Mouse (Mus musculus) CD4-positive, CD25-positive, alpha-beta regulatory T cell, adult 4 months (primary cell): ENCODE results near the gene Eps8l1. TPM values are rescaled to one million over a fixed set of nuclear protein-coding genes. Genes with fewer than 3 reads are reported as not detected.

ENCODE experiments used
- ATAC-seq: one replicate; pipeline ENCODE4 v1.8.0; 2017
- polyA plus RNA-seq, 2 experiments: library from polyadenylated mRNA; unstranded; fragments of 100-300 nt; shearing (Covaris generic); gene quantifications; one replicate each; pipeline ENCODE4 v1.2.1; 2017

Eps8l1 gene
- polyA plus RNA-seq, 2 experiments from 2014 or later, result 6.5 to 14.5 TPM

- no peak for ATAC-seq
Observed at GRCm38 (mm10) chr7:4478796-4479291, 18.4 kb downstream of the Eps8l1 start.

- peak; percentile 78 for ATAC-seq
Observed at GRCm38 (mm10) chr7:4479674-4480073, 19.2 kb downstream of the Eps8l1 start.

- ATAC-seq, result no peak
Observed at GRCm38 (mm10) chr7:4482281-4482680, 21.8 kb downstream of the Eps8l1 start.

- no peak for ATAC-seq
Observed at GRCm38 (mm10) chr7:4491308-4491707, 30.8 kb downstream of the Eps8l1 start.

GRCm38 (mm10) chr7:4492284-4493224 is 32.1 kb downstream of the Eps8l1 start:
- peak; percentile 98 for ATAC-seq

GRCm38 (mm10) chr7:4493991-4494390 is 33.5 kb downstream of the Eps8l1 start:
- no peak for ATAC-seq

GRCm38 (mm10) chr7:4496468-4496867 is 36.0 kb downstream of the Eps8l1 start:
- ATAC-seq, result no peak

- no peak for ATAC-seq
Observed at GRCm38 (mm10) chr7:4497271-4497903, 36.9 kb downstream of the Eps8l1 start.

GRCm38 (mm10) chr7:4498251-4498650 is 37.8 kb downstream of the Eps8l1 start:
- no peak for ATAC-seq

- ATAC-seq, result no peak
Observed at GRCm38 (mm10) chr7:4499034-4499433, 38.6 kb downstream of the Eps8l1 start.

- peak; percentile 52 for ATAC-seq
Observed at GRCm38 (mm10) chr7:4500892-4501471, 40.5 kb downstream of the Eps8l1 start.

- ATAC-seq, result peak; percentile 91
Observed at GRCm38 (mm10) chr7:4501558-4502397, 41.3 kb downstream of the Eps8l1 start, which contains the start of gene Ppp1r12c. TSS of gene Ppp1r12c (minus strand) at chr7:4501680.

- no peak for ATAC-seq
Observed at GRCm38 (mm10) chr7:4502421-4503090, 42.1 kb downstream of the Eps8l1 start.

- no peak for ATAC-seq
Observed at GRCm38 (mm10) chr7:4503100-4503499, 42.6 kb downstream of the Eps8l1 start.

GRCm38 (mm10) chr7:4503858-4504257 is 43.4 kb downstream of the Eps8l1 start:
- no peak for ATAC-seq

GRCm38 (mm10) chr7:4504646-4505435 is 44.4 kb downstream of the Eps8l1 start:
- no peak for ATAC-seq

GRCm38 (mm10) chr7:4507220-4507619 is 46.7 kb downstream of the Eps8l1 start:
- no peak for ATAC-seq

- ATAC-seq, result no peak
Observed at GRCm38 (mm10) chr7:4508062-4508738, 47.7 kb downstream of the Eps8l1 start.

GRCm38 (mm10) chr7:4508739-4509116 is 48.3 kb downstream of the Eps8l1 start:
- no peak for ATAC-seq
